Mouse (Mus musculus) liver, embryonic 14.5 days (tissue): ENCODE measurements around the gene Zfp791. TPM values are rescaled to one million over a fixed set of nuclear protein-coding genes. Genes with fewer than 3 reads are reported as not detected.
"Not testable (repeated sequence)": the region's sequence is repeated elsewhere in the genome, so short reads cannot be mapped to it uniquely, and the experiment has no call there.

Source experiments
- ATAC-seq: fragments of 200-750 bp; cut with Nextera tagmentation; 2 replicates; pipeline ENCODE4 v1.8.0; 2017; ENCODE audit warnings: moderate number of reproducible peaks, mild to moderate bottlenecking, moderate library complexity; ENCODE audit not compliant: insufficient read depth
- DNase-seq, 3 experiments: peaks; one replicate each; pipeline ENCODE4 v3.0.0-alpha.2; 2012 to 2013; ENCODE audit warnings: low read depth in 3 of 3, low spot score in 3 of 3
- H3K27ac ChIP-seq: fragments of 300-500 bp; sonication (generic); 2 replicates; pipeline ENCODE4 v1.5.1; 2014; ENCODE audit warnings: moderate library complexity, mild to moderate bottlenecking, control low read depth, inconsistent platforms
- H3K27me3 ChIP-seq: fragments of 300-500 bp; sonication (generic); 2 replicates; pipeline ENCODE4 v1.6.1; 2014; ENCODE audit warnings: mild to moderate bottlenecking, low read length, moderate library complexity; ENCODE audit not compliant: control insufficient read depth, insufficient read depth
- H3K36me3 ChIP-seq: fragments of 300-500 bp; sonication (generic); replicated peaks from 2 replicates; pipeline ENCODE4 v1.6.1; 2014; ENCODE audit warnings: low read depth; ENCODE audit not compliant: control insufficient read depth, insufficient read depth
- H3K4me1 ChIP-seq, 2 experiments: fragments of 200-500 bp in 1 of 2; fragments of 300-500 bp in 1 of 2; sonication (generic) in 1 of 2; replicated peaks; 2 replicates each; pipeline ENCODE4 v1.6.1; 2012 to 2014; ENCODE audit warnings: antibody characterized with exemption in 1 of 2, inconsistent platforms in 1 of 2, low read length in 1 of 2; ENCODE audit not compliant: control insufficient read depth in 2 of 2, insufficient read depth in 2 of 2
- H3K4me2 ChIP-seq: fragments of 300-500 bp; sonication (generic); 2 replicates; pipeline ENCODE4 v1.6.1; 2014; ENCODE audit warnings: low read depth, mild to moderate bottlenecking, control low read depth, moderate library complexity
- H3K4me3 ChIP-seq, 2 experiments: fragments of 200-500 bp in 1 of 2; fragments of 300-500 bp in 1 of 2; sonication (generic) in 1 of 2; 2 replicates each; pipeline ENCODE4 v1.5.1; 2012 to 2014; ENCODE audit warnings: low read depth in 2 of 2, low read length in 2 of 2, mild to moderate bottlenecking in 2 of 2, control low read depth in 1 of 2, inconsistent platforms in 1 of 2, moderate library complexity in 1 of 2; ENCODE audit not compliant: insufficient read depth in 1 of 2
- H3K9ac ChIP-seq: fragments of 300-500 bp; sonication (generic); replicated peaks from 2 replicates; pipeline ENCODE4 v1.6.1; 2014; ENCODE audit warnings: mild to moderate bottlenecking, control low read depth, moderate library complexity
- H3K9me3 ChIP-seq: fragments of 300-500 bp; sonication (generic); 2 replicates; pipeline ENCODE4 v1.6.1; 2016; ENCODE audit warnings: low read length, mixed read lengths; ENCODE audit not compliant: control insufficient read depth
- CTCF ChIP-seq: IDR thresholded peaks from 2 replicates; pipeline ENCODE4 v1.5.1; 2016; ENCODE audit warnings: antibody characterized with exemption, low read depth, control low read depth
- EP300 ChIP-seq: IDR thresholded peaks from 2 replicates; pipeline ENCODE4 v1.6.1; 2016; ENCODE audit warnings: antibody characterized with exemption, low read depth
- WGBS: fragments of 180-500 bp; shearing (Covaris S2); extraction: QIAGEN DNeasy Blood & Tissue Kit; methylation state at CpG from one replicate; pipeline ENCODE4 v1.1.7; 2014; ENCODE audit not compliant: insufficient replicate concordance; 5-methylcytosine and 5-hydroxymethylcytosine counted together
- polyA plus RNA-seq, 2 experiments: library from polyadenylated mRNA; depleted of rRNA in 1 of 2; stranded (reverse) in 1 of 2; unstranded in 1 of 2; fragments of >200 nt; fragmentation: Nextera tagmentation in 1 of 2; extraction: Ambion mirVana in 1 of 2; gene quantifications; 2 replicates each; pipeline versions ENCODE4 v1.2.1 to v1.2.3; 2012 to 2014

Gene Zfp791
- polyA plus RNA-seq, 2 experiments, result 0.63 to 0.87 TPM

- no peak for DNase-seq
- Histone ChIP-seq H3K36me3 (no peaks in the 10 kb centered on the region; the same call in none of the 2 replicates), H3K9ac (no peak overlapping the region)
Observed at GRCm38 (mm10) chr8:85086238-85086637, 36.7 kb downstream of the Zfp791 start.

GRCm38 (mm10) chr8:85084633-85085032 lies 38.3 kb downstream of the Zfp791 start:
- no peaks in the 10 kb centered on the region; the same call in none of the 2 replicates for H3K36me3 ChIP-seq

More at GRCm38 (mm10) chr8:85086238-85086637, 36.7 kb downstream of the Zfp791 start:
- peaks cover 10 to 22% of the 10 kb centered on the region in 2 experiments for H3K4me1 ChIP-seq
- TF ChIP-seq CTCF (peak; percentile 26; the same call in 1 of the 2 replicates), EP300 (no peak)
- H3K4me3 ChIP-seq, result no peak overlapping the region
- whole genome bisulfite sequencing, result 66% methylated on average over 3 of the region's 3 CpGs
- H3K4me2 ChIP-seq, result no peak overlapping the region
- no peaks in the 10 kb centered on the region for H3K27me3 ChIP-seq
- no peak for ATAC-seq
- H3K27ac ChIP-seq, result no peak overlapping the region
- no peaks in the 10 kb centered on the region for H3K9me3 ChIP-seq

GRCm38 (mm10) chr8:85083108-85083813 lies 39.6 kb downstream of the Zfp791 start, which contains the start of gene Man2b1:
TSS of gene Man2b1 (plus strand) at chr8:85083270.
- Histone ChIP-seq H3K36me3 (peaks cover 6% of the 10 kb centered on the region), H3K4me2 (peak within 1 kb of the TSS; percentile 89), H3K4me3 (peak within 1 kb of the TSS; percentile 73 to 79), H3K9me3 (no peaks in the 10 kb centered on the region), H3K9ac (peak within 1 kb of the TSS; percentile 72), H3K27me3 (no peaks in the 10 kb centered on the region), H3K27ac (peak within 1 kb of the TSS; percentile 39; the same call in 1 of the 2 replicates), H3K4me1 (peaks cover 10 to 28% of the 10 kb centered on the region in 2 experiments)
- WGBS, result under 1% methylated on average over 30 of the region's 30 CpGs
- DNase-seq, result peak; percentile 78 to 85 (median 84)
- peak; percentile 82 for ATAC-seq
- TF ChIP-seq CTCF (peak; percentile 42), EP300 (no peak)

More at GRCm38 (mm10) chr8:85084633-85085032, 38.3 kb downstream of the Zfp791 start:
- H3K4me3 ChIP-seq, result peak overlapping the region in 1 of 2 experiments; percentile 9; a peak in 1 of 4 replicates
- H3K27me3 ChIP-seq, result no peaks in the 10 kb centered on the region
- ATAC-seq, result no peak
- no peak overlapping the region for H3K27ac ChIP-seq
- H3K4me1 ChIP-seq, result peaks cover 10 to 25% of the 10 kb centered on the region in 2 experiments
- H3K9me3 ChIP-seq, result no peaks in the 10 kb centered on the region
- TF ChIP-seq EP300, result no peak
- TF ChIP-seq CTCF, result no peak
- peak overlapping the region; percentile 89; the same call in 1 of the 2 replicates for H3K4me2 ChIP-seq
- DNase-seq, result no peak
- no peak overlapping the region for H3K9ac ChIP-seq
- 42% methylated on average over 8 of the region's 8 CpGs for WGBS

GRCm38 (mm10) chr8:85082169-85082568 lies 40.7 kb downstream of the Zfp791 start:
- H3K9me3 ChIP-seq, DNase-seq, H3K4me3 ChIP-seq, H3K27ac ChIP-seq, ATAC-seq, H3K9ac ChIP-seq, H3K27me3 ChIP-seq: not testable (repeated sequence)
- H3K36me3 ChIP-seq, result peaks cover 10% of the 10 kb centered on the region
- WGBS, result 27% methylated on average over 4 of the region's 4 CpGs
- H3K4me1 ChIP-seq, result peaks cover 10 to 28% of the 10 kb centered on the region in 2 experiments
- H3K4me2 ChIP-seq, result peak overlapping the region; percentile 70

GRCm38 (mm10) chr8:85081216-85081555 lies 41.7 kb downstream of the Zfp791 start, which contains the start of gene Wdr83:
TSS of gene Wdr83 (minus strand) at chr8:85081306.
- DNase-seq, result peak; percentile 58 to 61 (median 61)
- peak within 1 kb of the TSS; percentile 83 to 96 for H3K4me3 ChIP-seq
- peak within 1 kb of the TSS; percentile 96 for H3K9ac ChIP-seq
- peaks cover 17 to 35% of the 10 kb centered on the region in 2 experiments for H3K4me1 ChIP-seq
- 0% methylated on average over 9 of the region's 9 CpGs for WGBS
- peak; percentile 67 for ATAC-seq
- H3K27ac ChIP-seq, result peak within 1 kb of the TSS; percentile 67
- H3K9me3 ChIP-seq, result no peaks in the 10 kb centered on the region
- no peaks in the 10 kb centered on the region for H3K27me3 ChIP-seq
- TF ChIP-seq CTCF, result no peak
- no peak for TF ChIP-seq EP300
- H3K36me3 ChIP-seq, result peaks cover 10% of the 10 kb centered on the region
- peak within 1 kb of the TSS; percentile 70 for H3K4me2 ChIP-seq
